Mouse (Mus musculus) frontal cortex, postnatal 25 days (tissue): ENCODE data around the gene Znrf3.

Experiments used
- DNase-seq, 2 experiments: peaks; one replicate each; pipeline ENCODE4 v3.0.0; 2022; ENCODE audit warnings: low spot score in 2 of 2

Znrf3 gene

GRCm38 (mm10) chr11:5271274-5272065 lies 173.2 kb downstream of the Znrf3 start:
- DNase-seq = no peak

- no peak for DNase-seq
Measured at GRCm38 (mm10) chr11:5269846-5270461, 174.7 kb downstream of the Znrf3 start.

- DNase-seq = no peak
Measured at GRCm38 (mm10) chr11:5265764-5266163, 178.9 kb downstream of the Znrf3 start.

- DNase-seq = no peak
Measured at GRCm38 (mm10) chr11:5263078-5263730, 181.4 kb downstream of the Znrf3 start.

- DNase-seq = peak; percentile 77 to 88
Measured at GRCm38 (mm10) chr11:5261508-5262392, 182.9 kb downstream of the Znrf3 start, which contains the start of gene Kremen1. Kremen1 (minus strand) TSS chr11:5261558.

- no peak for DNase-seq
Measured at GRCm38 (mm10) chr11:5260942-5261459, 183.6 kb downstream of the Znrf3 start.

- no peak for DNase-seq
Measured at GRCm38 (mm10) chr11:5259944-5260598, 184.6 kb downstream of the Znrf3 start.

- no peak for DNase-seq
Measured at GRCm38 (mm10) chr11:5258036-5258435, 186.6 kb downstream of the Znrf3 start.

GRCm38 (mm10) chr11:5257151-5257862 lies 187.3 kb downstream of the Znrf3 start:
- DNase-seq = no peak

- no peak for DNase-seq
Measured at GRCm38 (mm10) chr11:5255509-5256014, 189.1 kb downstream of the Znrf3 start.

- DNase-seq = no peak
Measured at GRCm38 (mm10) chr11:5254016-5254415, 190.6 kb downstream of the Znrf3 start.

- no peak for DNase-seq
Measured at GRCm38 (mm10) chr11:5253528-5253927, 191.1 kb downstream of the Znrf3 start.

GRCm38 (mm10) chr11:5252727-5253126 lies 191.9 kb downstream of the Znrf3 start:
- DNase-seq = no peak

- no peak for DNase-seq
Measured at GRCm38 (mm10) chr11:5251112-5251511, 193.5 kb downstream of the Znrf3 start.

- no peak for DNase-seq
Measured at GRCm38 (mm10) chr11:5248200-5248599, 196.4 kb downstream of the Znrf3 start.

GRCm38 (mm10) chr11:5245431-5245830 lies 199.2 kb downstream of the Znrf3 start:
- DNase-seq = no peak

- peak in 1 of 2 experiments; percentile 15 for DNase-seq
Measured at GRCm38 (mm10) chr11:5244749-5245130, 199.9 kb downstream of the Znrf3 start.

GRCm38 (mm10) chr11:5243812-5244748 lies 200.6 kb downstream of the Znrf3 start:
- DNase-seq = peak; percentile 28 to 63

GRCm38 (mm10) chr11:5243208-5243607 lies 201.4 kb downstream of the Znrf3 start:
- no peak for DNase-seq
